Comparison of ENCODE assay signal across 8 mouse cellular contexts in the genomic region with DNA sequence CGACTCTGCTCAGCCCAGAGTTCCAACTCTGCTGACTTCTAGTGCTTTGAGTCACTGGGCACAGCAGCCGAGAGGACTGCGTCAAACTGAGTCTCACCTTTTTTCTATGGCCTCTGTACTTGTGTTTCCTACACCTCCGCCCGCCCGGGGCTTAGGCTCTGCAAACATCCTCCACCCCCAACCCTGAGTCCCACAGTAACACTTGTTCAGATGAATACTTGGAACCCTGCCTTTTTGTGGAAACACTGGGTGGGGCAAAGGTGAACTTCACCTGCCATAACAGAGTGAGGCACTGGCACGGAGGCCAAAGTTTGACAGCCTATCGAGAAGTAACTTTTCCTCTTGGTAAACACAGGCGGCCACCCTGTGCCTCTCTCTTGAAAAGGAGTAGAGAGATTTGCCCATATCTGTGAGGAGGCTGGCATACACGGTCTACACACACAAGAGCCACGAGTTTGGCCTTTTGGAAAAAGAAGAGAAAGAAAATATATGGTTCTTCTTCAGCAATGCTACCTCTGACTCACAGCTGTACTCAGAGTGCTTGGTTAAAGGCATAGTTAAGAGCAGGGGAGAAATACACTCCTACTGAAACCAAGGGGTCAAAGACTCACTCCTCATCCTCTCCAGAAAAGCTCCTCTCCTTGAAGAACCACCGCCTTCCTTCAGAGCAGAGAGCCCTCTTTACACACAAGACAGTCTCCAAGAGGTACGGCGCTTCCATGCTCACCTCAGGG.
DNase-seq lines count a peak whose midpoint lies in the region; ATAC-seq and TF ChIP-seq lines count a peak whose summit lies in the region.

No protein-coding gene starts in this region.

- peak; percentile 35 for DNase-seq in kidney, adult 18-20 months
- DNase-seq in kidney, postnatal 4 days: no peak
- no peak for DNase-seq in liver, embryonic 13.5 days
- no peak for DNase-seq in c-Kit-positive CD71-positive TER-119-positive erythroid progenitor cells, embryonic 14.5 days (ENCODE audit: low spot score)
- DNase-seq in layer of hippocampus, postnatal 14 days (ENCODE audit: low spot score in 2 of 2): no peak

- WGBS in liver, embryonic 13.5 days (ENCODE audit: insufficient replicate concordance): 68% methylated on average over 14 of the region's 14 CpGs
- WGBS in small intestine, adult 2 months: 21% methylated on average over 14 of the region's 14 CpGs

- H3K27me3 ChIP-seq in liver, embryonic 13.5 days: no peaks in the 10 kb centered on the region
- H3K27me3 ChIP-seq in small intestine, adult 2 months (ENCODE audit: control insufficient read depth, insufficient read depth, low read length): no peaks in the 10 kb centered on the region

- H3K4me1 ChIP-seq in cortical plate, adult 2 months (ENCODE audit: control insufficient read depth, insufficient read depth, low read length): 0 out of 2 replicates have a peak, but pooled peaks cover 4% of the 10 kb centered on the region
- peaks cover 19% of the 10 kb centered on the region for H3K4me1 ChIP-seq in liver, embryonic 13.5 days (replicated peaks)
- H3K4me1 ChIP-seq in small intestine, adult 2 months (ENCODE audit: control insufficient read depth, insufficient read depth, insufficient read length, low read length): peaks cover 18% of the 10 kb centered on the region

- 0 out of 2 replicates have a peak overlapping the region, but pooled peaks have one; percentile 66 for H3K27ac ChIP-seq in cortical plate, adult 2 months (ENCODE audit: insufficient read depth, low read length)
- H3K27ac ChIP-seq in liver, embryonic 13.5 days: no peak overlapping the region
- H3K27ac ChIP-seq in small intestine, adult 2 months (ENCODE audit: insufficient read depth, low read depth, low read length): peak overlapping the region; percentile 100

- TF ChIP-seq CTCF in cortical plate, adult 2 months (IDR thresholded peaks at IDR 0.05; ENCODE audit: extremely low read depth, insufficient read depth, low read length): no peak
- TF ChIP-seq CTCF in small intestine, adult 2 months (IDR thresholded peaks at IDR 0.05; ENCODE audit: extremely low read depth, insufficient read length, insufficient replicate concordance, low read depth, low read length): no peak

- H3K9me3 ChIP-seq in liver, embryonic 13.5 days (replicated peaks): no peaks in the 10 kb centered on the region

- no peak for ATAC-seq in liver, embryonic 13.5 days (ENCODE audit: low read depth)
- no peak for ATAC-seq in erythroid progenitor cell, adult 5-6 weeks (replicated peaks; ENCODE audit: low FRiP score, poor library complexity, severe bottlenecking)

- TF ChIP-seq POLR2A in cortical plate, adult 2 months (IDR thresholded peaks at IDR 0.05; ENCODE audit: extremely low read depth, insufficient read depth, low read length): no peak
- no peak; the same call in 1 of the 2 replicates for TF ChIP-seq POLR2A in small intestine, adult 2 months (IDR thresholded peaks at IDR 0.05; ENCODE audit: low read depth, low read length)

- 0 out of 2 replicates have a peak overlapping the region, but pooled peaks have one; percentile 13 for H3K4me2 ChIP-seq in liver, embryonic 13.5 days

- H3K36me3 ChIP-seq in liver, embryonic 13.5 days: no peaks in the 10 kb centered on the region
- H3K36me3 ChIP-seq in small intestine, adult 2 months (ENCODE audit: control insufficient read depth, insufficient read depth, low read length): peaks cover 9% of the 10 kb centered on the region; the same call in 1 of the 2 replicates

- no peak overlapping the region for H3K9ac ChIP-seq in liver, embryonic 13.5 days

- H3K4me3 ChIP-seq in cortical plate, adult 2 months (ENCODE audit: insufficient read depth, low read length): no peak overlapping the region
- no peak overlapping the region for H3K4me3 ChIP-seq in liver, embryonic 13.5 days (replicated peaks)
- peak overlapping the region; percentile 51 for H3K4me3 ChIP-seq in small intestine, adult 2 months (ENCODE audit: low read depth, low read length)
